Mouse (Mus musculus): ENCODE results near the gene Eif2b3.
A peak's percentile ranks its signal among the peaks of the same experiment; 100 is the strongest.

- no peak for TF ChIP-seq CTCF (IDR thresholded peaks at IDR 0.05; ENCODE audit: low read depth)
- TF ChIP-seq EP300 (IDR thresholded peaks at IDR 0.05; ENCODE audit: low read depth) = peak; percentile 44; the same call in 1 of the 2 replicates
Observed at GRCm38 (mm10) chr4:117125910-117126674, 106.9 kb downstream of the Eif2b3 start.

Data from heart, postnatal 0 days (tissue).